Mouse (Mus musculus): Measurements from ENCODE around the gene Gipr. TPM values are rescaled to one million over a fixed set of nuclear protein-coding genes. Genes with fewer than 3 reads are reported as not detected.
"Not testable (repeated sequence)": the region's sequence is repeated elsewhere in the genome, so short reads cannot be mapped to it uniquely, and the experiment has no call there.

Gipr gene
- polyA plus RNA-seq, 1 experiment from 2014 or later = 1.2 TPM

- WGBS = 26% methylated on average over 12 of the region's 12 CpGs
Observed at GRCm38 (mm10) chr7:19163752-19164151, 2.2 kb downstream of the Gipr start.

GRCm38 (mm10) chr7:19162928-19163327, 3.0 kb downstream of the Gipr start:
- Histone ChIP-seq H3K4me2 (no peak overlapping the region), H3K27me3 (replicated peaks) (peaks cover 48% of the 10 kb centered on the region), H3K9ac (replicated peaks) (no peak overlapping the region), H3K36me3 (no peaks in the 10 kb centered on the region), H3K4me1 (peaks cover 33% of the 10 kb centered on the region), H3K27ac (replicated peaks) (no peak overlapping the region), H3K4me3 (replicated peaks) (no peak overlapping the region), H3K9me3 (replicated peaks) (no peaks in the 10 kb centered on the region)
- no peak for ATAC-seq (ENCODE audit: low FRiP score)
- 88% methylated on average over 7 of the region's 7 CpGs for WGBS

More at GRCm38 (mm10) chr7:19163752-19164151, 2.2 kb downstream of the Gipr start:
- Histone ChIP-seq H3K4me3 (replicated peaks) (no peak overlapping the region), H3K27ac (replicated peaks) (no peak overlapping the region), H3K9me3 (replicated peaks) (no peaks in the 10 kb centered on the region), H3K9ac (replicated peaks) (no peak overlapping the region), H3K36me3 (no peaks in the 10 kb centered on the region), H3K27me3 (replicated peaks) (peaks cover 48% of the 10 kb centered on the region), H3K4me1 (peaks cover 33% of the 10 kb centered on the region), H3K4me2 (peak overlapping the region; percentile 32; the same call in 1 of the 2 replicates)
- no peak for ATAC-seq (ENCODE audit: low FRiP score)

GRCm38 (mm10) chr7:19160115-19160514, 5.8 kb downstream of the Gipr start:
- peak overlapping the region; percentile 75 for H3K4me2 ChIP-seq
- H3K27ac ChIP-seq (replicated peaks) = no peak overlapping the region
- peak; percentile 65 for ATAC-seq (ENCODE audit: low FRiP score)
- peak overlapping the region; percentile 42 for H3K4me3 ChIP-seq (replicated peaks)
- 2% methylated on average over 20 of the region's 20 CpGs for WGBS
- H3K9ac ChIP-seq (replicated peaks) = peak overlapping the region; percentile 51
- H3K9me3 ChIP-seq (replicated peaks) = no peaks in the 10 kb centered on the region
- 0 out of 2 replicates have a peak, but pooled peaks cover 4% of the 10 kb centered on the region for H3K36me3 ChIP-seq
- peaks cover 39% of the 10 kb centered on the region for H3K4me1 ChIP-seq
- peaks cover 43% of the 10 kb centered on the region for H3K27me3 ChIP-seq (replicated peaks)

GRCm38 (mm10) chr7:19159411-19159810, 6.5 kb downstream of the Gipr start:
- H3K4me2 ChIP-seq = peak overlapping the region; percentile 75
- H3K4me1 ChIP-seq = peaks cover 33% of the 10 kb centered on the region
- no peak for ATAC-seq (ENCODE audit: low FRiP score)
- H3K27me3 ChIP-seq (replicated peaks) = peaks cover 36% of the 10 kb centered on the region
- H3K27ac ChIP-seq (replicated peaks) = no peak overlapping the region
- H3K9ac ChIP-seq (replicated peaks) = no peak overlapping the region
- peaks cover 10% of the 10 kb centered on the region; the same call in 1 of the 2 replicates for H3K36me3 ChIP-seq
- 16% methylated on average over 18 of the region's 18 CpGs for WGBS
- H3K4me3 ChIP-seq (replicated peaks) = peak overlapping the region; percentile 42; the same call in 1 of the 2 replicates
- H3K9me3 ChIP-seq (replicated peaks) = no peaks in the 10 kb centered on the region

- Histone ChIP-seq H3K4me3 (replicated peaks) (no peak overlapping the region), H3K9me3 (replicated peaks) (no peaks in the 10 kb centered on the region), H3K9ac (replicated peaks) (no peak overlapping the region), H3K27ac (replicated peaks) (no peak overlapping the region), H3K4me1 (peaks cover 30% of the 10 kb centered on the region), H3K4me2 (no peak overlapping the region), H3K27me3 (replicated peaks) (peaks cover 28% of the 10 kb centered on the region), H3K36me3 (peaks cover 18% of the 10 kb centered on the region)
- 69% methylated on average over 11 of the region's 11 CpGs for WGBS
- ATAC-seq (ENCODE audit: low FRiP score) = no peak
Observed at GRCm38 (mm10) chr7:19158601-19159000, 7.3 kb downstream of the Gipr start.

GRCm38 (mm10) chr7:19157160-19157800, 8.6 kb downstream of the Gipr start:
- Histone ChIP-seq H3K4me1 (peaks cover 30% of the 10 kb centered on the region), H3K27me3 (replicated peaks) (peaks cover 17% of the 10 kb centered on the region), H3K4me2 (peak overlapping the region; percentile 43), H3K27ac (replicated peaks) (peak overlapping the region; percentile 68), H3K9me3 (replicated peaks) (no peaks in the 10 kb centered on the region), H3K36me3 (peaks cover 30% of the 10 kb centered on the region), H3K9ac (replicated peaks) (0 out of 2 replicates have a peak overlapping the region, but pooled peaks have one; percentile 8), H3K4me3 (replicated peaks) (peak overlapping the region; percentile 4)
- WGBS = 5% methylated on average over 30 of the region's 30 CpGs
- peak; percentile 68 for ATAC-seq (ENCODE audit: low FRiP score)

GRCm38 (mm10) chr7:19155825-19156475, 10.0 kb downstream of the Gipr start:
- Histone ChIP-seq H3K36me3 (peaks cover 38% of the 10 kb centered on the region), H3K27ac (replicated peaks) (0 out of 2 replicates have a peak overlapping the region, but pooled peaks have one; percentile 23), H3K27me3 (replicated peaks) (peaks cover 11% of the 10 kb centered on the region), H3K4me1 (peaks cover 33% of the 10 kb centered on the region), H3K4me3 (replicated peaks) (no peak overlapping the region), H3K9ac (replicated peaks) (no peak overlapping the region), H3K9me3 (replicated peaks) (no peaks in the 10 kb centered on the region), H3K4me2 (no peak overlapping the region)
- 50% methylated on average over 13 of the region's 13 CpGs for WGBS
- ATAC-seq (ENCODE audit: low FRiP score) = no peak

- H3K9ac ChIP-seq (replicated peaks) = no peak overlapping the region
- peaks cover 38% of the 10 kb centered on the region for H3K36me3 ChIP-seq
- no peak overlapping the region for H3K4me2 ChIP-seq
- WGBS = 80% methylated on average over 8 of the region's 8 CpGs
- H3K9me3 ChIP-seq (replicated peaks) = no peaks in the 10 kb centered on the region
- no peak for ATAC-seq (ENCODE audit: low FRiP score)
- no peak overlapping the region for H3K27ac ChIP-seq (replicated peaks)
- peaks cover 34% of the 10 kb centered on the region for H3K4me1 ChIP-seq
- H3K4me3 ChIP-seq (replicated peaks) = no peak overlapping the region
- H3K27me3 ChIP-seq (replicated peaks) = peaks cover 6% of the 10 kb centered on the region
Observed at GRCm38 (mm10) chr7:19154796-19155195, 11.1 kb downstream of the Gipr start.

- not testable (repeated sequence) for H3K9me3 ChIP-seq (replicated peaks); ATAC-seq (ENCODE audit: low FRiP score); H3K27me3 ChIP-seq (replicated peaks); H3K27ac ChIP-seq (replicated peaks)
- peak overlapping the region; percentile 64; the same call in 1 of the 2 replicates for H3K4me3 ChIP-seq (replicated peaks)
- peaks cover 38% of the 10 kb centered on the region for H3K36me3 ChIP-seq
- 91% methylated on average over 10 of the region's 10 CpGs for WGBS
- peak overlapping the region; percentile 74; the same call in 1 of the 2 replicates for H3K4me2 ChIP-seq
- peaks cover 30% of the 10 kb centered on the region for H3K4me1 ChIP-seq
- H3K9ac ChIP-seq (replicated peaks) = 0 out of 2 replicates have a peak overlapping the region, but pooled peaks have one; percentile 67
Observed at GRCm38 (mm10) chr7:19151121-19151520, 14.8 kb downstream of the Gipr start.

GRCm38 (mm10) chr7:19149626-19150025, 16.3 kb downstream of the Gipr start, which contains the start of gene Snrpd2:
TSS of gene Snrpd2 (plus strand) at chr7:19149722.
- ATAC-seq (ENCODE audit: low FRiP score) = peak; percentile 93
- H3K4me1 ChIP-seq = peaks cover 30% of the 10 kb centered on the region
- under 1% methylated on average over 24 of the region's 24 CpGs for WGBS
- no peaks in the 10 kb centered on the region for H3K27me3 ChIP-seq (replicated peaks)
- H3K9me3 ChIP-seq (replicated peaks) = no peaks in the 10 kb centered on the region
- H3K36me3 ChIP-seq = peaks cover 35% of the 10 kb centered on the region
- H3K27ac ChIP-seq (replicated peaks) = peak within 1 kb of the TSS; percentile 87
- H3K4me3 ChIP-seq (replicated peaks) = peak within 1 kb of the TSS; percentile 64
- peak within 1 kb of the TSS; percentile 74 for H3K4me2 ChIP-seq
- peak within 1 kb of the TSS; percentile 67 for H3K9ac ChIP-seq (replicated peaks)

- H3K36me3 ChIP-seq = peaks cover 28% of the 10 kb centered on the region
- H3K4me3 ChIP-seq (replicated peaks) = peak within 1 kb of the TSS; percentile 64
- H3K27ac ChIP-seq (replicated peaks) = peak within 1 kb of the TSS; percentile 87
- H3K9me3 ChIP-seq (replicated peaks) = no peaks in the 10 kb centered on the region
- under 1% methylated on average over 43 of the region's 43 CpGs for WGBS
- ATAC-seq (ENCODE audit: low FRiP score) = peak; percentile 97
- peaks cover 30% of the 10 kb centered on the region for H3K4me1 ChIP-seq
- H3K9ac ChIP-seq (replicated peaks) = peak within 1 kb of the TSS; percentile 67
- H3K4me2 ChIP-seq = peak within 1 kb of the TSS; percentile 74
- H3K27me3 ChIP-seq (replicated peaks) = no peaks in the 10 kb centered on the region
Observed at GRCm38 (mm10) chr7:19148875-19149541, 16.9 kb downstream of the Gipr start, which contains the start of gene Qpctl. TSS of gene Qpctl (minus strand) at chr7:19149291.
